Mouse (Mus musculus) spleen, postnatal 36 days (tissue): ENCODE measurements around the gene Susd6.
A peak's percentile ranks its signal among the peaks of the same experiment; 100 is the strongest.

Experiments
- DNase-seq, 2 experiments: peaks; one replicate each; pipeline ENCODE4 v3.0.0; 2022; ENCODE audit warnings: low spot score in 2 of 2, mixed read lengths in 1 of 2

Gene Susd6

DNA sequence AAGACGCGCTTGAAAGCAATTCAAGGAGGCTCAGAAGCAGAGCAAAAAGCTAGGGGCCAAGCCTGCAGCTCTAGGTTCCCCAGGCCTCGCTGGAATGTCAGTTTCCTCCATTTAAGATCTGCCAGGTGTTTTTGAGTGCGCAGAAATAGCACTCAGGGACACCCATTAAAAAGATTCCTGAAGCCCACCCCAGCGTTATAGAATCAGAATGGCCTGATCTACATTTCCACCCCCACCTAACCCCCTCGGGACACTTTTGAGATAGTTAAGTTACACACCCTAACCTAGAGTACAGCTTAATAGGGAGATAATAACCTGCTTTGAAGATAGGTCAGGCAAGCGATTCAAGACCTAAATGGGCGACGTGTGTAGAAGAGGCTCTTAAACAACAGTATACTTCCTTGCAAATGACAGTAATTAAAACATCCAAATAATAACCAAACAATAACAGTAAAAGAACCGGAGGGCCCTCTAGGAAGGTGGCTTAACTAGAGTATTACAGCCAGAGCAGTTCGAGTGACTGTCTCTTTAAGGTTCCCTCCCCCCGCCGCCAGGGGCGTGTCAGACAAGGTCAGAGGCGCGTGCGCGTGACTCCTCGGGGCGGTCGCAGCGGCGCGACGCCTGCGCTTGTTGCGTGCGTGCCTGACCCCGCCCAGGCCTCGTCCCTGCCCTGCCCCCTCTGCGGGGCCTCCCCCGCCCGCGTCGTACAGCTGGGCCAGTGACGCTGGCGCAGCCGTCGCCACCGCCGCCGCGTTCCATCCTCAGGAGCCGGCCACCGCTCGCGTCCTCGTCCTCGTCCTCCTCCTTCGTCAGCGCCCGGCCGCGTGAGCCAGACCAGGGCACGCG is at the start of gene Susd6:
Gene Susd6, plus strand, starts transcription at position 662 of the 846 bp plus-strand sequence.
- DNase-seq, result peak; percentile 98 to 99

- DNase-seq, result no peak
Observed at GRCm38 (mm10) chr12:80744614-80745013, 45.7 kb upstream of the Susd6 start.

- no peak for DNase-seq
Observed at GRCm38 (mm10) chr12:80746031-80746813, 44.1 kb upstream of the Susd6 start.

DNA sequence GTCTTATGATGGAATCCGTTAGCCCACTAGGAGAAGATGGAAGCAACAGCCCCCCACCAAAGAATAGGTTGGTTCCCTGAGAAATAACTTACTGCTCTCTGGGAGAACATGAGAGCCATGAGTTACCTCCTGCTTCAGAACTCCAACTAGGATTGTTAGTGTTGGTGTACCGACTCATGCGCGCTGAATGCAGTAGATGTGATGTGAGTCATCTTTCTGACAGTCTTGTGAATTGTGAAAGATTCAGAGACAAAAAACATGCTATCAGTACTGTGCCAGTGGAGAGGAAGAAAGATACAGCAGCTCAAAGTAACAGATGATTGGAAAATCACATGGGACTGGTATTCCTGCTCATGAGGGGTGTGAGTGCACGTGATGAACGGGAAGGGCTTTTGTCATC is 38.8 kb upstream of the Susd6 start:
- no peak for DNase-seq

GRCm38 (mm10) chr12:80757751-80758558 is 32.4 kb upstream of the Susd6 start:
- DNase-seq, result peak in 1 of 2 experiments; percentile 13

- no peak for DNase-seq
Observed at GRCm38 (mm10) chr12:80758559-80759386, 31.5 kb upstream of the Susd6 start.

- DNase-seq, result no peak
Observed at GRCm38 (mm10) chr12:80759387-80759712, 31.0 kb upstream of the Susd6 start.

DNA sequence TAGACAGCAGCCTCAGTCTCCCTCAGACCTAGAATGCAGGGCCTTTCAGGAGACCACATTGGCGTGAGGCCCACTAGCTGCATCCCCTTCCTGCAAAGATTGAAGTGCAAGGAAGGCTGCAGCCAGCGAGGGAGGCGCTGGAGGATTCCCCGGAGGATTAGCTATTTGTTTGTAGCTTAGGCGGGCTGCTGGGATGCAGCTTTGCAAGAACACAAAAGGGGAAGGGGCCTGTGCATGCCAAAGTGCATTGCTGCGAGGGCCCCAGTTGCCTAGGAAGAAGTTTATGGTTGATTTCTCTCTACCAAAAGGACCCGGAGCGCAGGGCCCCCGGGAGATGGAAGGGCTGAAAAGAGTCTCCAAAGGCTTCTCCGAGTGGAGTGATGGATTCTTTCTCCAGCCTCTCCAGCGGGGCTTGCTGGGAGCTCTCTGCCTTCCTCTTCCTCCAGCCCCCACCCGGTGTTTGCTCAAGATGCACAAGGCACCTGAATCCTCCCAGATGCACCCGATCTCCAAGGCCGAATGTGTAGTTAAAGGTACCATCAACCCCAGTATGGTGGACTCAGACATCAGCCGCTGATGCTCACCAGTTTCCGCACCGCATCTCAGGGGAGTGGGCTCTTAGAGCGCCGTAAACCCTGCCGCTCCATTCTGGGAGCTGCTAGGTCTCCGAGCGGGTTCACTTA is 30.5 kb upstream of the Susd6 start:
- DNase-seq, result no peak

GRCm38 (mm10) chr12:80760396-80760801 is 29.9 kb upstream of the Susd6 start, which contains the start of gene Ccdc177:
Ccdc177 (minus strand) TSS chr12:80760687.
- DNase-seq, result peak; percentile 53 to 61

- no peak for DNase-seq
Observed at GRCm38 (mm10) chr12:80762982-80763381, 27.3 kb upstream of the Susd6 start.

GRCm38 (mm10) chr12:80764116-80764515 is 26.2 kb upstream of the Susd6 start:
- no peak for DNase-seq

DNA sequence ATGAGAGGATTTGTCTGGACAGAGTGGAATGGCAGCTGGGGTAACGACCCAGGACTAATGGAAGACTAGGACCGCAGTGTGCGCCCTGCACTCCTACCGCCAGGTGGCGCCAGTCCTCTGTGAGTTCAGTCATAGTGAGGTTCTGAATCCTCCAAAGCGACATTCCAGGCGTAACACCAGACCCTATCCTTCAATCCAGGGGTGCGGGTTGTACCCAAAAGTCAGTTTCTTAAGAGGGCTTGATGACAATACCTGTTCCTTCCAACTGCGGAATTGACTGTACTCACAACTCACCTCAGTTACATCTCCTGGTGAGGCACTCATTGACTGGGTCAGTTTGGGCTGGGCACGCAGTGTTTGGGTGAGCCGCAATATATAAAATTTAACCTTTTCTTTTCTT is 20.6 kb upstream of the Susd6 start:
- peak; percentile 42 to 50 for DNase-seq

DNA sequence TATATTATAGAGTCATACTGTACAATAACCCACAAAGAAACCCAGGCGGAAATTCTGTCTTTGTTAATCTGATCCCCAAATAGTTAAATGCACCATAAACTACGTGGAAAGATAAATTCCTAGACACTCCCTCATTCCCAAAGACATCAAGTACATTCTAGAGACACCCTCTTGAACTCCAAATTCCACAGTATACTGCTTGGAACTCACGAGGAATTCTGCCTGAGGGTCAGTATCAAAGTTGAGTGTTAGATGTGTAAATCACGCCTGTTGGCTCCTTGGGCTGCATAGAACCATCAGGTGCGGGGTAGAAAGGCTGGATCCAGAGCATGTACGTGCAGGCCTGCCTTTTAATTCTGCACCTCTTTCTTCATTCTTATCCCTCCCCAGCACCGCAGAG is 15.5 kb upstream of the Susd6 start:
- no peak for DNase-seq

GRCm38 (mm10) chr12:80776046-80776634 is 14.2 kb upstream of the Susd6 start:
- DNase-seq, result no peak

DNA sequence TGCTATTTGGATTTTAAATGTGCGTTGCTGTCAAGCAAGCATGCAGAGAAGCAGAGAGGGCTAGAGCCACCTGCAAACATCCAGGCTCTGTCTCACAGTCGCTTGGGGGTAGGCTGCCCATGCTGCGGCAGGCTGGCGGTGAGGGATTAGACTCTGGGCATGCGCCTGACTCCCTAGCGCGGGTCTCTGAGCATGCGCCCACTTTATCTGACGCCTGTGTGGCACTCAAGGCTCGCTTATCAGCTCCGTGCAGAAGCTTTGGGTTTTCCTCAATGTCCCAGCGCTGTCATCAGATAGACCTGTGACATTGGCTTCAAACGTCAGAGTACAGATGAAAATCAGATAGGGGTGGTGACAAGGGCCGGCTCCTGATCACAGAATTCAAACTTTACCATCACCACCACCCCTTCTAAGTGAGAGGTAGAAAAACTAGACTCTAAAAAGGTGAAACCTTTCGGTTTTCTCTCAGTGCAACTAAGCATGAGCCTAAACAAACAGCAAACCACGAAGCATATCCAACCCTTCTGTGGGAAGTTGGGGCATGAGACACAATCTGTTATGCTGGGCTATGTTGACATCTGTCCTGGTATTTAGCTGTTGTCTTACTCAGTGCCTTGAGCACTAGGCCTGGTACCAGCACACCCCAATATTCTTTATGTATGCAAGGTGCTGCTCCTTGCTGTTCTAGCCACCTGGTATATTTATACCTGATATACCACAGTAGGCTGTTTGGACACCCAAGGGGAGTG is 11.9 kb upstream of the Susd6 start:
- peak; percentile 54 to 73 for DNase-seq

- DNase-seq, result no peak
Observed at GRCm38 (mm10) chr12:80779760-80780159, 10.6 kb upstream of the Susd6 start.

DNA sequence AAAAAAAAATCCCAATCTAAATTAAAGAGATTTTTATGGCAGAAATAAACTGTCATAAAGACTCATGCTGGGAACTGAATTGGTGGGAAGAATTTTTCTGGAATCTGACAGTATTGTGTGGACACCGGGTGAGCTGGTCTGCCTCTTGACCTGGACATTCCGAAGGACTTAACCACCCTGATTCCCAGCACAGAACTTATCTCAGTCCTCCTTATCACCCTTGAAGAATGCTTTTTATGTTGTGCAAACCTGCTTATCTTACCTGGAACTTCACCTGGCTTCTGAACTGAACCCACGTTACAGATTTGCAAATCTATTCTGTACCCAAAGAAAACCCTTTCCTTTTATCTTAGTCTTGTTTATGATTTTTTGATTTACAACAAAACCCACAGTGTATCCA is 8.1 kb upstream of the Susd6 start:
- DNase-seq, result no peak

GRCm38 (mm10) chr12:80782892-80783291 is 7.4 kb upstream of the Susd6 start:
- DNase-seq, result no peak

DNA sequence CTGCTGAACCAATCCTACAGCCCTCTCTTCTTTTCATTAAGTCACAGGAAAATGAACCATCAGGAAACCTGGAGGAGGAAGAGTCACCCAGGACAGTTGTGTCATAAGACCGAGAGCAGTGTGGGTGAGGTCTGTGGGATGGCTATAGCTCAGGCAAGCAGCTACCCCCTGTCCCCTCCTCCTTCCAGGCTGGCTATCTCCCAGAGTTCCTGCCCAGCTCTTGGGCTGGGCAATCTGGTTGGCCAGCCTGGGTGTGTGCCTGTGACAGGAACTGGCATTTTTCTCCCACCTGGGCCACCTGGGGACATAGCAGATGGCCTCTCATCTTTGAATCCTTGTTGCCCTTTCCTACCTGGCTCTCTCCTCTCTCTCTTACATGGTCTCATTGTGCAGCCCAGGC is 6.4 kb upstream of the Susd6 start:
- DNase-seq, result no peak
